Mouse (Mus musculus) liver, adult 2 months (tissue): ENCODE measurements at regions not wholly inside any gene's neighbourhood (a gene's known extent, or its start where the extent isn't known, plus 50 kb on each side); places are given as distances from the start of the nearest gene placed in this dataset.

Experiments
- CTCF ChIP-seq: fragments of 200-500 bp; IDR thresholded peaks from 2 replicates; pipeline ENCODE4 v1.5.1; 2011; ENCODE audit warnings: low read depth, low read length, control low read depth
- POLR2A ChIP-seq: fragments of 200-500 bp; IDR thresholded peaks from 2 replicates; pipeline ENCODE4 v1.6.1; 2011; ENCODE audit warnings: low read length, control low read depth; ENCODE audit not compliant: insufficient read depth; ENCODE audit errors: extremely low read depth

- no peak for TF ChIP-seq POLR2A
- 0 out of 2 replicates have a peak, but pooled peaks have one; percentile 11 for TF ChIP-seq CTCF
Observed at GRCm38 (mm10) chr7:35926749-35927148, 123.9 kb upstream of the Zfp507 start.
